Mouse (Mus musculus) forebrain, embryonic 12.5 days (tissue): ENCODE measurements around the gene Abca13. TPM values are rescaled to one million over a fixed set of nuclear protein-coding genes. Genes with fewer than 3 reads are reported as not detected.
"Not testable (repeated sequence)": the region's sequence is repeated elsewhere in the genome, so short reads cannot be mapped to it uniquely, and the experiment has no call there.

ENCODE experiments used
- ATAC-seq: fragments of 200-750 bp; cut with Nextera tagmentation; 2 replicates; pipeline ENCODE4 v1.8.0; 2017; ENCODE audit warnings: moderate TSS enrichment; ENCODE audit not compliant: low FRiP score
- H3K27ac ChIP-seq: fragments of 300-500 bp; sonication (generic); 2 replicates; pipeline ENCODE4 v1.5.1; 2016; ENCODE audit warnings: mild to moderate bottlenecking
- H3K27me3 ChIP-seq: fragments of 300-500 bp; sonication (generic); 2 replicates; pipeline ENCODE4 v1.6.1; 2016; ENCODE audit warnings: mild to moderate bottlenecking
- H3K36me3 ChIP-seq: fragments of 300-500 bp; sonication (generic); replicated peaks from 2 replicates; pipeline ENCODE4 v1.6.1; 2016; ENCODE audit warnings: mild to moderate bottlenecking
- H3K4me1 ChIP-seq: fragments of 300-500 bp; sonication (generic); 2 replicates; pipeline ENCODE4 v1.6.1; 2016
- H3K4me2 ChIP-seq: fragments of 300-500 bp; sonication (generic); 2 replicates; pipeline ENCODE4 v1.6.1; 2016; ENCODE audit warnings: mild to moderate bottlenecking, moderate library complexity
- H3K4me3 ChIP-seq: fragments of 300-500 bp; sonication (generic); replicated peaks from 2 replicates; pipeline ENCODE4 v1.5.1; 2016; ENCODE audit warnings: mild to moderate bottlenecking
- H3K9ac ChIP-seq: fragments of 300-500 bp; sonication (generic); 2 replicates; pipeline ENCODE4 v1.6.1; 2016; ENCODE audit warnings: mild to moderate bottlenecking
- H3K9me3 ChIP-seq: fragments of 300-500 bp; sonication (generic); 2 replicates; pipeline ENCODE4 v1.6.1; 2016
- WGBS: fragments of 180-500 bp; shearing (Covaris S2); methylation state at CpG from one replicate; pipeline ENCODE4 v1.1.7; 2016; 5-methylcytosine and 5-hydroxymethylcytosine counted together
- polyA plus RNA-seq: library from polyadenylated mRNA; unstranded; fragments of >200 nt; fragmentation: Nextera tagmentation; extraction: Ambion mirVana; gene quantifications from 2 replicates; pipeline ENCODE4 v1.2.1, GENCODE M21; 2016

The Abca13 gene
- polyA plus RNA-seq, 1 experiment from 2014 or later: 0.03 TPM

- no peaks in the 10 kb centered on the region for H3K4me1 ChIP-seq
- H3K9ac ChIP-seq: no peak overlapping the region
- no peaks in the 10 kb centered on the region for H3K9me3 ChIP-seq
- 50% methylated on average over 8 of the region's 8 CpGs for WGBS
- no peak overlapping the region for H3K4me2 ChIP-seq
- H3K27me3 ChIP-seq: no peaks in the 10 kb centered on the region
- no peak overlapping the region for H3K27ac ChIP-seq
- ATAC-seq: no peak
- H3K4me3 ChIP-seq: no peak overlapping the region
- no peaks in the 10 kb centered on the region for H3K36me3 ChIP-seq
These were observed 19.0 kb downstream of the Abca13 start for GRCm38 (mm10) chr11:9210707-9211106.

- ATAC-seq: no peak
- H3K9me3 ChIP-seq: no peaks in the 10 kb centered on the region
- H3K4me2 ChIP-seq: no peak overlapping the region
- H3K36me3 ChIP-seq: no peaks in the 10 kb centered on the region
- H3K4me3 ChIP-seq: no peak overlapping the region
- no peak overlapping the region for H3K9ac ChIP-seq
- H3K27me3 ChIP-seq: no peaks in the 10 kb centered on the region
- WGBS: 89% methylated on average over 9 of the region's 9 CpGs
- H3K4me1 ChIP-seq: no peaks in the 10 kb centered on the region
- no peak overlapping the region for H3K27ac ChIP-seq
These were observed 21.8 kb downstream of the Abca13 start for GRCm38 (mm10) chr11:9213580-9213979.

- H3K27ac ChIP-seq: no peak overlapping the region
- H3K4me3 ChIP-seq: no peak overlapping the region
- no peak overlapping the region for H3K4me2 ChIP-seq
- H3K4me1 ChIP-seq: no peaks in the 10 kb centered on the region
- no peak for ATAC-seq
- no peaks in the 10 kb centered on the region for H3K27me3 ChIP-seq
- 30% methylated on average over 4 of the region's 4 CpGs for WGBS
- no peaks in the 10 kb centered on the region for H3K9me3 ChIP-seq
- H3K36me3 ChIP-seq: no peaks in the 10 kb centered on the region
- H3K9ac ChIP-seq: no peak overlapping the region
These were observed 24.5 kb downstream of the Abca13 start for GRCm38 (mm10) chr11:9216252-9216651.

- WGBS: 81% methylated on average over 3 of the region's 3 CpGs
These were observed 28.8 kb downstream of the Abca13 start for GRCm38 (mm10) chr11:9220501-9220900.

GRCm38 (mm10) chr11:9221646-9222045, 29.9 kb downstream of the Abca13 start:
- Histone ChIP-seq H3K4me2 (no peak overlapping the region), H3K9me3 (no peaks in the 10 kb centered on the region), H3K4me3 (no peak overlapping the region), H3K36me3 (no peaks in the 10 kb centered on the region), H3K9ac (no peak overlapping the region), H3K27ac (no peak overlapping the region), H3K4me1 (no peaks in the 10 kb centered on the region), H3K27me3 (no peaks in the 10 kb centered on the region)
- ATAC-seq: no peak
- WGBS: 91% methylated on average over 1 of the region's 1 CpGs

More at GRCm38 (mm10) chr11:9220501-9220900, 28.8 kb downstream of the Abca13 start:
- Histone ChIP-seq H3K9ac (no peak overlapping the region), H3K36me3 (no peaks in the 10 kb centered on the region), H3K4me2 (no peak overlapping the region), H3K9me3 (no peaks in the 10 kb centered on the region), H3K4me1 (no peaks in the 10 kb centered on the region), H3K27ac (no peak overlapping the region), H3K27me3 (no peaks in the 10 kb centered on the region), H3K4me3 (no peak overlapping the region)
- ATAC-seq: no peak

- Histone ChIP-seq H3K9me3 (no peaks in the 10 kb centered on the region), H3K4me2 (no peak overlapping the region), H3K4me1 (no peaks in the 10 kb centered on the region), H3K9ac (no peak overlapping the region), H3K27me3 (no peaks in the 10 kb centered on the region), H3K36me3 (no peaks in the 10 kb centered on the region), H3K4me3 (no peak overlapping the region), H3K27ac (no peak overlapping the region)
- ATAC-seq: no peak
- WGBS: 73% methylated on average over 4 of the region's 4 CpGs
These were observed 34.7 kb downstream of the Abca13 start for GRCm38 (mm10) chr11:9226399-9226798.

GRCm38 (mm10) chr11:9249627-9250026, 57.9 kb downstream of the Abca13 start:
- not testable (repeated sequence) for H3K4me3 ChIP-seq, H3K36me3 ChIP-seq, H3K4me1 ChIP-seq, ATAC-seq, H3K4me2 ChIP-seq, H3K9me3 ChIP-seq, H3K27me3 ChIP-seq, H3K9ac ChIP-seq, H3K27ac ChIP-seq
- WGBS: 85% methylated on average over 5 of the region's 5 CpGs

GRCm38 (mm10) chr11:9263072-9263471, 71.3 kb downstream of the Abca13 start:
- WGBS: 49% methylated on average over 3 of the region's 3 CpGs
- H3K9me3 ChIP-seq, H3K27ac ChIP-seq, ATAC-seq, H3K4me3 ChIP-seq, H3K4me1 ChIP-seq, H3K9ac ChIP-seq, H3K27me3 ChIP-seq, H3K36me3 ChIP-seq, H3K4me2 ChIP-seq: not testable (repeated sequence)

- Histone ChIP-seq H3K4me2 (no peak overlapping the region), H3K4me3 (no peak overlapping the region), H3K9me3 (no peaks in the 10 kb centered on the region), H3K27ac (no peak overlapping the region), H3K36me3 (no peaks in the 10 kb centered on the region), H3K27me3 (no peaks in the 10 kb centered on the region), H3K4me1 (no peaks in the 10 kb centered on the region), H3K9ac (no peak overlapping the region)
- 82% methylated on average over 3 of the region's 3 CpGs for WGBS
- no peak for ATAC-seq
These were observed 77.3 kb downstream of the Abca13 start for GRCm38 (mm10) chr11:9269090-9269489.

- Histone ChIP-seq H3K9ac (no peak overlapping the region), H3K27ac (no peak overlapping the region), H3K9me3 (no peaks in the 10 kb centered on the region), H3K27me3 (no peaks in the 10 kb centered on the region), H3K4me3 (no peak overlapping the region), H3K36me3 (no peaks in the 10 kb centered on the region), H3K4me2 (no peak overlapping the region), H3K4me1 (no peaks in the 10 kb centered on the region)
- 85% methylated on average over 3 of the region's 3 CpGs for WGBS
- ATAC-seq: no peak
These were observed 93.5 kb downstream of the Abca13 start for GRCm38 (mm10) chr11:9285204-9285603.

- Histone ChIP-seq H3K36me3 (no peaks in the 10 kb centered on the region), H3K9ac (no peak overlapping the region), H3K4me1 (no peaks in the 10 kb centered on the region), H3K4me2 (no peak overlapping the region), H3K4me3 (no peak overlapping the region), H3K27ac (no peak overlapping the region), H3K27me3 (no peaks in the 10 kb centered on the region), H3K9me3 (no peaks in the 10 kb centered on the region)
- ATAC-seq: no peak
- 90% methylated on average over 3 of the region's 3 CpGs for WGBS
These were observed 94.0 kb downstream of the Abca13 start for GRCm38 (mm10) chr11:9285759-9286158.

GRCm38 (mm10) chr11:9291168-9291567, 99.4 kb downstream of the Abca13 start:
- Histone ChIP-seq H3K4me2 (no peak overlapping the region), H3K4me3 (no peak overlapping the region), H3K9me3 (no peaks in the 10 kb centered on the region), H3K4me1 (no peaks in the 10 kb centered on the region), H3K9ac (no peak overlapping the region), H3K36me3 (no peaks in the 10 kb centered on the region), H3K27ac (no peak overlapping the region), H3K27me3 (no peaks in the 10 kb centered on the region)
- WGBS: 88% methylated on average over 7 of the region's 7 CpGs
- ATAC-seq: no peak

- no peaks in the 10 kb centered on the region for H3K9me3 ChIP-seq
- H3K4me1 ChIP-seq: no peaks in the 10 kb centered on the region
- 70% methylated on average over 1 of the region's 1 CpGs for WGBS
- no peak overlapping the region for H3K4me3 ChIP-seq
- no peak for ATAC-seq
- H3K27me3 ChIP-seq: no peaks in the 10 kb centered on the region
- no peak overlapping the region for H3K27ac ChIP-seq
- no peaks in the 10 kb centered on the region for H3K36me3 ChIP-seq
- no peak overlapping the region for H3K4me2 ChIP-seq
- no peak overlapping the region for H3K9ac ChIP-seq
These were observed 107.9 kb downstream of the Abca13 start for GRCm38 (mm10) chr11:9299615-9300014.

GRCm38 (mm10) chr11:9305450-9305849, 113.7 kb downstream of the Abca13 start:
- H3K36me3 ChIP-seq: no peaks in the 10 kb centered on the region
- no peaks in the 10 kb centered on the region for H3K27me3 ChIP-seq
- H3K27ac ChIP-seq: no peak overlapping the region
- H3K9ac ChIP-seq: no peak overlapping the region
- no peak overlapping the region for H3K4me2 ChIP-seq
- no peaks in the 10 kb centered on the region for H3K4me1 ChIP-seq
- H3K4me3 ChIP-seq: no peak overlapping the region
- 86% methylated on average over 4 of the region's 4 CpGs for WGBS
- no peaks in the 10 kb centered on the region for H3K9me3 ChIP-seq
- no peak for ATAC-seq
